Mouse (Mus musculus) limb, embryonic 15.5 days (tissue): ENCODE data around the gene Ppfibp1. TPM values are rescaled to one million over a fixed set of nuclear protein-coding genes. Genes with fewer than 3 reads are reported as not detected.
A peak's percentile ranks its signal among the peaks of the same experiment; 100 is the strongest.

Source experiments
- ATAC-seq: fragments of 200-750 bp; cut with Nextera tagmentation; 2 replicates; pipeline ENCODE4 v1.8.0; 2017; ENCODE audit warnings: low read depth, moderate TSS enrichment; ENCODE audit not compliant: insufficient number of reproducible peaks, low FRiP score, low TSS enrichment
- H3K27ac ChIP-seq: fragments of 300-500 bp; sonication (generic); 2 replicates; pipeline ENCODE4 v1.5.1; 2015; ENCODE audit warnings: moderate library complexity, mild to moderate bottlenecking, inconsistent platforms
- H3K27me3 ChIP-seq: fragments of 300-500 bp; sonication (generic); 2 replicates; pipeline ENCODE4 v1.6.1; 2015; ENCODE audit warnings: inconsistent platforms
- H3K36me3 ChIP-seq: fragments of 300-500 bp; sonication (generic); 2 replicates; pipeline ENCODE4 v1.6.1; 2015; ENCODE audit warnings: inconsistent platforms
- H3K4me1 ChIP-seq: fragments of 300-500 bp; sonication (generic); 2 replicates; pipeline ENCODE4 v1.6.1; 2015; ENCODE audit warnings: inconsistent platforms
- H3K4me2 ChIP-seq: fragments of 300-500 bp; sonication (generic); 2 replicates; pipeline ENCODE4 v1.6.1; 2015; ENCODE audit warnings: mild to moderate bottlenecking, inconsistent platforms
- H3K4me3 ChIP-seq: fragments of 300-500 bp; sonication (generic); 2 replicates; pipeline ENCODE4 v1.5.1; 2015; ENCODE audit warnings: mild to moderate bottlenecking, inconsistent platforms
- H3K9ac ChIP-seq: fragments of 300-500 bp; sonication (generic); 2 replicates; pipeline ENCODE4 v1.6.1; 2015; ENCODE audit warnings: inconsistent platforms
- H3K9me3 ChIP-seq: fragments of 300-500 bp; sonication (generic); 2 replicates; pipeline ENCODE4 v1.6.1; 2016; ENCODE audit warnings: inconsistent platforms
- WGBS: fragments of 180-500 bp; shearing (Covaris S2); methylation state at CpG from one replicate; pipeline ENCODE4 v1.1.7; 2015; 5-methylcytosine and 5-hydroxymethylcytosine counted together
- polyA plus RNA-seq: library from polyadenylated mRNA; unstranded; fragments of >200 nt; fragmentation: Nextera tagmentation; extraction: Ambion mirVana; gene quantifications from 2 replicates; pipeline ENCODE4 v1.2.1, GENCODE M21; 2015

Gene Ppfibp1
- polyA plus RNA-seq: 60.8 and 63.5 TPM in 2 replicates

GRCm38 (mm10) chr6:146887958-146888659 is at the start of gene Ppfibp1:
Gene Ppfibp1 (plus strand): TSS chr6:146888487.
- H3K4me2 ChIP-seq: peak within 1 kb of the TSS; percentile 77
- H3K36me3 ChIP-seq: no peaks in the 10 kb centered on the region
- ATAC-seq: peak; percentile 92
- H3K27me3 ChIP-seq: no peaks in the 10 kb centered on the region
- WGBS: 1% methylated on average over 69 of the region's 80 CpGs
- H3K9ac ChIP-seq: peak within 1 kb of the TSS; percentile 86
- H3K27ac ChIP-seq: peak within 1 kb of the TSS; percentile 88
- H3K4me3 ChIP-seq: peak within 1 kb of the TSS; percentile 91
- H3K4me1 ChIP-seq: peaks cover 24% of the 10 kb centered on the region
- no peaks in the 10 kb centered on the region for H3K9me3 ChIP-seq

DNA sequence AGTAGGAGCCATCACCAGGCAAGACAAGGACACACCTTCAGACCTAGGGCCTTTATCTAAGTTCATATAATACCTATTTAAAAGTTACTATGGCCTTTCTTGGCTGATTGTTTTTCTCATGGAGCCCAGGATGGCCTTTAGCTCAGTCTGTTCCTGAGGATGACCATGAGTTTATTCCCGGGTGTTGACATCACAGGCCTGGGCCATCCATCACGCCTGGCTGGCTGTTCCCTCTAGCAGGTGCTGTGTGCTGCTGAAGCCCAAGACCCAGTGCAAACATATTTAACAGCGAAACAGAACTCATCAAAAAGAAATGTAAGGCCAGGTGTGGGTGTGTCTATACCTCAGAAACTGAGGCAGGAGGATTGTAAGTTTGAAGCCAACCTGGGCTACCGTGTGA is 49.4 kb upstream of the Ppfibp1 start:
- H3K36me3 ChIP-seq: no peaks in the 10 kb centered on the region
- no peak overlapping the region for H3K4me2 ChIP-seq
- H3K9ac ChIP-seq: no peak overlapping the region
- WGBS: 89% methylated on average over 4 of the region's 4 CpGs
- no peak overlapping the region for H3K4me3 ChIP-seq
- H3K9me3 ChIP-seq: no peaks in the 10 kb centered on the region
- ATAC-seq: no peak
- no peaks in the 10 kb centered on the region for H3K4me1 ChIP-seq
- no peaks in the 10 kb centered on the region for H3K27me3 ChIP-seq
- no peak overlapping the region for H3K27ac ChIP-seq

DNA sequence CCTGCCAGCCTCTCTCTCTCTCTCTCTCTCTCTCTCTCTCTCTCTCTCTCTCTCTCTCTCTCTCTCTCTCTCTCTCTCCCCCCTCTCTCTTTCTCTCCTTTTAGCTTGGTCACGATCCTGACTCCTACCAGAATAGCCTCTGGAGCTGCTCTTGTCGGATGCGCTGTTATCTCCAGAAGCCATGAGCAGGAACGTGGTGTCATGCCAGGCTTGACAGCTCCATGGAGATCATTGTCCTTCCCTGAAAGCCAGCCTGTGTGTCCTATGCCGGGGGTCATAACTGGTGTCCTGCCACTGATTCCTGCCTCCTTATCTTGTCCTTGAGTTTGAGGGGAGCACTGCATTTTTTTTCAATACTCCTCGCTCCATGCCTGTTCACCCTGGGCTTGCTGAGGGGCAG is 43.4 kb upstream of the Ppfibp1 start:
- no peaks in the 10 kb centered on the region for H3K36me3 ChIP-seq
- H3K4me2 ChIP-seq: no peak overlapping the region
- 81% methylated on average over 6 of the region's 6 CpGs for WGBS
- no peak for ATAC-seq
- no peak overlapping the region for H3K9ac ChIP-seq
- H3K27me3 ChIP-seq: no peaks in the 10 kb centered on the region
- H3K9me3 ChIP-seq: no peaks in the 10 kb centered on the region
- no peak overlapping the region for H3K4me3 ChIP-seq
- no peak overlapping the region for H3K27ac ChIP-seq
- 0 out of 2 replicates have a peak, but pooled peaks cover 3% of the 10 kb centered on the region for H3K4me1 ChIP-seq

- no peaks in the 10 kb centered on the region for H3K27me3 ChIP-seq
- no peak overlapping the region for H3K9ac ChIP-seq
- no peak overlapping the region for H3K4me2 ChIP-seq
- H3K9me3 ChIP-seq: no peaks in the 10 kb centered on the region
- 77% methylated on average over 5 of the region's 5 CpGs for WGBS
- H3K36me3 ChIP-seq: no peaks in the 10 kb centered on the region
- H3K27ac ChIP-seq: no peak overlapping the region
- H3K4me3 ChIP-seq: no peak overlapping the region
- H3K4me1 ChIP-seq: 0 out of 2 replicates have a peak, but pooled peaks cover 3% of the 10 kb centered on the region
- no peak for ATAC-seq
These were observed 42.9 kb upstream of the Ppfibp1 start for GRCm38 (mm10) chr6:146845347-146845746.

- H3K4me1 ChIP-seq: 0 out of 2 replicates have a peak, but pooled peaks cover 3% of the 10 kb centered on the region
- no peak for ATAC-seq
- H3K36me3 ChIP-seq: no peaks in the 10 kb centered on the region
- no peaks in the 10 kb centered on the region for H3K9me3 ChIP-seq
- WGBS: 79% methylated on average over 15 of the region's 15 CpGs
- H3K4me2 ChIP-seq: no peak overlapping the region
- H3K27ac ChIP-seq: no peak overlapping the region
- H3K27me3 ChIP-seq: no peaks in the 10 kb centered on the region
- H3K9ac ChIP-seq: no peak overlapping the region
- H3K4me3 ChIP-seq: no peak overlapping the region
These were observed 42.1 kb upstream of the Ppfibp1 start for GRCm38 (mm10) chr6:146845961-146846750.

DNA sequence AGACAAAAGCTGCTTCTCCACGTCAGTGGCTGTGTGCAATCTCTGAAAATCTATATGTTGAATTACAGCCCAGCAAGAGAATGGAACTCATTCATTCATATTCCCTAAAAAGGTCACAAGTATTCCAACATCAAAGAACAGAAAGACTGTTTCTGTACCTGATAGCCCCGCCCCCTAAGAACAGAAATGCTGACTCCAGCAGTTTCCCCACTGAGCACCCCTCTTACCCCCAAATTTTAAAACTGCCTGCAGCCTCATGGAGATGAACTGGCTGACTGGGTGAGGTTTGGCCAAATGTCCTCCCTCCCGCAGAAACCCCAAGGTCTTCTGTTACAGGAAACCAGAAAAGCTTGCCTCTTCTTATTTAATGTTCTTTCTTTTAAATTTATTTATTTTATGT is 40.9 kb upstream of the Ppfibp1 start:
- no peak overlapping the region for H3K4me3 ChIP-seq
- H3K9me3 ChIP-seq: no peaks in the 10 kb centered on the region
- no peak for ATAC-seq
- WGBS: 61% methylated on average over 3 of the region's 3 CpGs
- H3K4me2 ChIP-seq: no peak overlapping the region
- no peaks in the 10 kb centered on the region for H3K27me3 ChIP-seq
- no peak overlapping the region for H3K27ac ChIP-seq
- no peak overlapping the region for H3K9ac ChIP-seq
- H3K36me3 ChIP-seq: no peaks in the 10 kb centered on the region
- 0 out of 2 replicates have a peak, but pooled peaks cover 3% of the 10 kb centered on the region for H3K4me1 ChIP-seq

DNA sequence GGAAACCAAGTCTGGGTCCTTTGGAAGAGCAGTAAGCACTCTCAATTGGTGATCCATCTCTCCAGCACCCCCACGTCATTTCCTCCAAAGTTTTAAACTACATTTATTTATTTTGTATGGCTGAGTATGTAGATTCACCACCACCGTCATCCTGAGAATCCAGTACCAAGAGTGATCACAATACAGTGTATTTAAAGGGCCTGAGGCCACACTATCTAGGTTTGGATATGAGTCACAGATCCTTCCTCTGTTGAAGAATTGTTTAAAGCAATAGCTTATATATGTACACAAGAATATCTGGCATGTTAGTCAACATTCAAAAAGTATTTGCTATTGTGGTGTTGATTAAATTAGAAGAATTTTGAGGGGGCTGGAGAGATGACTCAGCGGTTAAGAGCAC is 40.0 kb upstream of the Ppfibp1 start:
- 87% methylated on average over 3 of the region's 3 CpGs for WGBS
- no peak for ATAC-seq
- H3K4me2 ChIP-seq: no peak overlapping the region
- peaks cover 9% of the 10 kb centered on the region; the same call in 1 of the 2 replicates for H3K4me1 ChIP-seq
- H3K9me3 ChIP-seq: no peaks in the 10 kb centered on the region
- H3K4me3 ChIP-seq: no peak overlapping the region
- no peak overlapping the region for H3K9ac ChIP-seq
- H3K27me3 ChIP-seq: no peaks in the 10 kb centered on the region
- no peaks in the 10 kb centered on the region for H3K36me3 ChIP-seq
- no peak overlapping the region for H3K27ac ChIP-seq

GRCm38 (mm10) chr6:146850050-146850449 is 38.2 kb upstream of the Ppfibp1 start, which contains the start of gene Smco2:
Gene Smco2 (plus strand): TSS chr6:146850104.
- Histone ChIP-seq H3K4me1 (peaks cover 16% of the 10 kb centered on the region; the same call in 1 of the 2 replicates), H3K4me3 (no peak within 1 kb of the TSS), H3K9me3 (no peaks in the 10 kb centered on the region), H3K27ac (no peak within 1 kb of the TSS), H3K27me3 (no peaks in the 10 kb centered on the region), H3K36me3 (no peaks in the 10 kb centered on the region), H3K4me2 (no peak within 1 kb of the TSS), H3K9ac (no peak within 1 kb of the TSS)
- 76% methylated on average over 4 of the region's 4 CpGs for WGBS
- ATAC-seq: no peak

DNA sequence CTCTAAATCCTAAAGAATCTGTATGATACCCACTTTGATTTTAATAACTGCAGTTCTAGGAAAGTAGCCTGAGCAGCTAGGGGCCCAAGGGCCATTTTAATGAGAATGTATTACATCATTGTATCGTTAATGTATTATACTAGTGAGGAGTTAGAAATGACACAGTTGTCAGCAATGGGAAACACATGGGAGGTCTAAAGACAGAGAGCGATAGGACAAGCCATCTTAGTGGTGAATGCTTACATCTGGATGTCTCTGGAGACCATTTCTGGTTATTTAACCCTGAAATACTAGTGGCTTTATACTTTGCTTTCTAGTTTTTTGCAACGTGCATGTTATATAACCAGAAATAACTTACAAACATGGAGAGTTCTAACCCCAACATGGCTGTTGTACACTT is 36.4 kb upstream of the Ppfibp1 start:
- H3K27ac ChIP-seq: no peak overlapping the region
- no peak for ATAC-seq

GRCm38 (mm10) chr6:146852739-146853138 is 35.5 kb upstream of the Ppfibp1 start:
- ATAC-seq: no peak
- 46% methylated on average over 4 of the region's 4 CpGs for WGBS
- Histone ChIP-seq H3K36me3 (no peaks in the 10 kb centered on the region), H3K4me1 (peaks cover 13% of the 10 kb centered on the region; the same call in 1 of the 2 replicates), H3K27me3 (no peaks in the 10 kb centered on the region), H3K27ac (no peak overlapping the region), H3K9ac (no peak overlapping the region), H3K4me2 (no peak overlapping the region), H3K4me3 (no peak overlapping the region), H3K9me3 (no peaks in the 10 kb centered on the region)

More for the DNA sequence above, 36.4 kb upstream of the Ppfibp1 start:
- Histone ChIP-seq H3K36me3 (no peaks in the 10 kb centered on the region), H3K4me2 (no peak overlapping the region), H3K9me3 (no peaks in the 10 kb centered on the region), H3K4me1 (peaks cover 13% of the 10 kb centered on the region; the same call in 1 of the 2 replicates), H3K9ac (no peak overlapping the region), H3K27me3 (no peaks in the 10 kb centered on the region), H3K4me3 (no peak overlapping the region)
- WGBS: 51% methylated on average over 3 of the region's 3 CpGs

- Histone ChIP-seq H3K9ac (no peak overlapping the region), H3K27ac (no peak overlapping the region), H3K4me2 (no peak overlapping the region), H3K4me3 (no peak overlapping the region), H3K27me3 (no peaks in the 10 kb centered on the region), H3K36me3 (no peaks in the 10 kb centered on the region), H3K9me3 (no peaks in the 10 kb centered on the region), H3K4me1 (peaks cover 13% of the 10 kb centered on the region; the same call in 1 of the 2 replicates)
- no peak for ATAC-seq
- 90% methylated on average over 9 of the region's 9 CpGs for WGBS
These were observed 33.1 kb upstream of the Ppfibp1 start for GRCm38 (mm10) chr6:146855185-146855584.

GRCm38 (mm10) chr6:146857386-146857785 is 30.9 kb upstream of the Ppfibp1 start:
- Histone ChIP-seq H3K27ac (no peak overlapping the region), H3K9me3 (no peaks in the 10 kb centered on the region), H3K36me3 (no peaks in the 10 kb centered on the region), H3K4me3 (no peak overlapping the region), H3K27me3 (no peaks in the 10 kb centered on the region), H3K4me1 (peaks cover 13% of the 10 kb centered on the region; the same call in 1 of the 2 replicates), H3K4me2 (no peak overlapping the region), H3K9ac (no peak overlapping the region)
- ATAC-seq: no peak
- WGBS: 96% methylated on average over 2 of the region's 2 CpGs
